Mouse (Mus musculus): Measurements from ENCODE around the gene Arhgef2.

- TF ChIP-seq POLR2A (IDR thresholded peaks at IDR 0.05; ENCODE audit: borderline replicate concordance, control insufficient read depth, low read depth, low read length) (no peak), CTCF (IDR thresholded peaks at IDR 0.05; ENCODE audit: control insufficient read depth, insufficient read depth, low read length) (no peak)
Observed at GRCm38 (mm10) chr3:88664095-88664494, 58.3 kb downstream of the Arhgef2 start.

Measured in bone marrow, adult 2 months (tissue).